Mouse (Mus musculus): ENCODE data around the gene Tmem256. TPM values are rescaled to one million over a fixed set of nuclear protein-coding genes. Genes with fewer than 3 reads are reported as not detected.

Tmem256 gene
- polyA plus RNA-seq, 1 experiment from 2014 or later = 258 TPM

DNA sequence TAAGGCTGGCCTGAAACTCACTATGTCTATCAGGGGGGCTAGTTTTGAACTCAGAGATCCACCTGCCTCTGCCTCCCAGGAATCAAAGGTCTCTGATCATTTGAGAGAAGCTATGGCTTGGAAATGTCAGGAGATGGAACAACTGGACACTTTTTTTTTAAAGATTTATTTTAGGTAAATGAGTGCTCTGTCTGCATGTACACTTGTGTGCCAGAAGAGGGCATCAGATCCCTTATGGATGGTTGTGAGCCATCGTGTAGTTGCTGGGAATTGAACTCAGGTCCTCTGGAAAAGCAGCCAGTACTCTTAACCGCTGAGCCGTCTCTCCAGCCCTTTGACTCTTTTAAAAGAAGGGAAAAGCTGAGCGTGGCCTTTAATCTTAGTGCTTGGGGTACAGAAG lies 31.9 kb upstream of the Tmem256 start:
- Histone ChIP-seq H3K4me2 (ENCODE audit: low read depth, low read length) (no peak overlapping the region), H3K9me3 (replicated peaks; ENCODE audit: control insufficient read depth, low read length) (peaks cover 5% of the 10 kb centered on the region; the same call in 1 of the 2 replicates), H3K27me3 (ENCODE audit: control insufficient read depth, insufficient read depth, low read length) (peaks cover 12% of the 10 kb centered on the region), H3K36me3 (ENCODE audit: control insufficient read depth, insufficient read depth) (no peaks in the 10 kb centered on the region), H3K4me3 (ENCODE audit: low read length) (no peak overlapping the region), H3K4me1 (ENCODE audit: control insufficient read depth, insufficient read depth, low read length) (peaks cover 30% of the 10 kb centered on the region), H3K9ac (ENCODE audit: low read length) (no peak overlapping the region), H3K27ac (ENCODE audit: low read length) (no peak overlapping the region)
- ATAC-seq (replicated peaks; ENCODE audit: extremely low read depth, insufficient read depth, low FRiP score) = no peak
- WGBS = 86% methylated on average over 4 of the region's 4 CpGs

DNA sequence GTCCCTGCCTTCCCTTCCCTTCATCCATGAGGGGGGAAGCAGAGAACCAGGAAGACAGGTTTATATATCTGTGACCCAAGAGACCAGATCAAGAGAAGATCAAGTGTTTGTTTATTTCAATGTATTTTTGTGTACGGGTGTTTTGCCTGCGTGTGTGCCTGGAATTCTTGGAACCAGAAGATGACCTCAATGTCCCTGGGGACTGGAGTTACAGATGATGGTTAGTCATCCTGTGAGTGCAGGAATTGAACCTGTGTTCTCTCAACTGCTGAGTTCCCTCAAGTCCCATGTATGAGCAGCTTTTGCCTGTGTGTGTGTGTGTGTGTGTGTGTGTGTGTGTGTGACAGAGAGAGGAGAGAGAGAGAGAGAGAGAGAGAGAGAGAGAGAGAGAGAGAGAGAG lies 30.7 kb upstream of the Tmem256 start:
- no peak overlapping the region for H3K4me3 ChIP-seq (ENCODE audit: low read length)
- peaks cover 17% of the 10 kb centered on the region for H3K4me1 ChIP-seq (ENCODE audit: control insufficient read depth, insufficient read depth, low read length)
- H3K4me2 ChIP-seq (ENCODE audit: low read depth, low read length) = no peak overlapping the region
- H3K27me3 ChIP-seq (ENCODE audit: control insufficient read depth, insufficient read depth, low read length) = peaks cover 12% of the 10 kb centered on the region
- peaks cover 5% of the 10 kb centered on the region; the same call in 1 of the 2 replicates for H3K9me3 ChIP-seq (replicated peaks; ENCODE audit: control insufficient read depth, low read length)
- no peak for ATAC-seq (replicated peaks; ENCODE audit: extremely low read depth, insufficient read depth, low FRiP score)
- WGBS = 76% methylated on average over 2 of the region's 2 CpGs
- no peaks in the 10 kb centered on the region for H3K36me3 ChIP-seq (ENCODE audit: control insufficient read depth, insufficient read depth)
- no peak overlapping the region for H3K9ac ChIP-seq (ENCODE audit: low read length)
- no peak overlapping the region for H3K27ac ChIP-seq (ENCODE audit: low read length)

DNA sequence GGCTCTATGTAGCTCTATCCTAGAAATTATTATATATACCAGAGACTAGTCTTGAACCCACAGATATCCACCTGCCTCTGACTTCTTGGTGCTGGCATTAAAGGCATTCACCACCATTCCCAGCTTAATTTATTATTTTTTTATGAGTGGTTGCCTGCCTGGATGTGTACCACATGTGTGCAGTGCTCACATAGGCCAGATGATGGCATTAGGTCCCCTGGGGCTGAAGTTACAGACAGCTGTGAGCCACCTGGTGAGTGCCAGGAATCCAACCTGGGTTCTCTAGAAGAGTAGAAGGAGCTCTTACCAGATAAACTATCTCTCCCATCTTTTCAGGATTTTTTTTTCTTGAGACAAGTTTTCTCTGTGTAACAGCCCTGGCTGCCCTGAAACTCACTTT lies 28.0 kb upstream of the Tmem256 start:
- Histone ChIP-seq H3K9me3 (replicated peaks; ENCODE audit: control insufficient read depth, low read length) (peaks cover 5% of the 10 kb centered on the region; the same call in 1 of the 2 replicates), H3K4me1 (ENCODE audit: control insufficient read depth, insufficient read depth, low read length) (no peaks in the 10 kb centered on the region), H3K36me3 (ENCODE audit: control insufficient read depth, insufficient read depth) (no peaks in the 10 kb centered on the region), H3K27ac (ENCODE audit: low read length) (no peak overlapping the region), H3K9ac (ENCODE audit: low read length) (no peak overlapping the region), H3K4me2 (ENCODE audit: low read depth, low read length) (no peak overlapping the region), H3K4me3 (ENCODE audit: low read length) (no peak overlapping the region), H3K27me3 (ENCODE audit: control insufficient read depth, insufficient read depth, low read length) (peaks cover 7% of the 10 kb centered on the region)
- no peak for ATAC-seq (replicated peaks; ENCODE audit: extremely low read depth, insufficient read depth, low FRiP score)

DNA sequence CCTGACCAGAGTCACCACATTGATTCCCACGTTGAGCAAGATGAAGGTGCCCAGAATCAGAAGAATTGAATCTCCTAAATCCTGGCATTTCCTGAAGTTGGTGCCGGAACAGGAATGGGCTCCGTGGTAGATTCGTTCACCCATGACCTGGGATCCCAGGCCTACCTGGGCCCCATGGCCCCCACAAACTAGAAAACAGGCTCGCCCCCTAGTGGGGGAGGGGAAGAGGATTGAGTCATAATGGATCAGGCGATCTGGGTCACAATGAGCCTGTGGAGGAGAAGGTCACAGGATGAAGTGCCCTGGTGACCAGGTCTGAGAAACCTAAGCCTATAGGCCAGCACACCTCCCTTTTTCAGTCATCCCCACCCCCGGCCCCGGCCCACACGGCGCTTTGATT lies 23.2 kb upstream of the Tmem256 start, which contains the start of gene Gm39566:
Gm39566 (minus strand) TSS at position 144 of the 400 bp plus-strand sequence.
- no peak within 1 kb of the TSS for H3K4me2 ChIP-seq (ENCODE audit: low read depth, low read length)
- H3K4me3 ChIP-seq (ENCODE audit: low read length) = no peak within 1 kb of the TSS
- no peaks in the 10 kb centered on the region for H3K4me1 ChIP-seq (ENCODE audit: control insufficient read depth, insufficient read depth, low read length)
- no peak within 1 kb of the TSS for H3K27ac ChIP-seq (ENCODE audit: low read length)
- H3K9me3 ChIP-seq (replicated peaks; ENCODE audit: control insufficient read depth, low read length) = 0 out of 2 replicates have a peak, but pooled peaks cover 3% of the 10 kb centered on the region
- H3K36me3 ChIP-seq (ENCODE audit: control insufficient read depth, insufficient read depth) = no peaks in the 10 kb centered on the region
- H3K9ac ChIP-seq (ENCODE audit: low read length) = no peak within 1 kb of the TSS
- 51% methylated on average over 10 of the region's 10 CpGs for WGBS
- H3K27me3 ChIP-seq (ENCODE audit: control insufficient read depth, insufficient read depth, low read length) = no peaks in the 10 kb centered on the region; the same call in 1 of the 2 replicates
- no peak for ATAC-seq (replicated peaks; ENCODE audit: extremely low read depth, insufficient read depth, low FRiP score)

DNA sequence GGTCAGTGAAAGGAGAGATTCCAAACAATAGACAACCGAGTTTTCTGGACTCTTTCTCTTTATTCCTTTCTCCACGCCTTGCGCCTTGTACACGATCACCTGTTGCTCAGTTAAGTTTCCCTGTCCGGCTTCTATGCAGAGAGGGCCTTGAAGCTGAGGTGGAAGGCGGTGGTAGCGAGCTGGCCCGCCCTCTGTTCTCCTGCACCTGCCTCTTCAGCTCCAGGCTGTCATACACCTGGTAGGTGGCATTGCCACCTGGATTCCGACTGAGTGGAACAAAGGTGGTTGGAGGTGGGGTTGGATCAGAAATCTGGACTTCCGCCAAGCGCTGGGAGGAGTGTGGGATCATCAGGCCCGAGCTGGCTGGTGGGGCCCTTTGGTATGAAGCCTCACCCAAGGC lies 21.8 kb upstream of the Tmem256 start:
- Histone ChIP-seq H3K4me2 (ENCODE audit: low read depth, low read length) (no peak overlapping the region), H3K4me3 (ENCODE audit: low read length) (no peak overlapping the region), H3K9me3 (replicated peaks; ENCODE audit: control insufficient read depth, low read length) (0 out of 2 replicates have a peak, but pooled peaks cover 3% of the 10 kb centered on the region), H3K27me3 (ENCODE audit: control insufficient read depth, insufficient read depth, low read length) (no peaks in the 10 kb centered on the region), H3K4me1 (ENCODE audit: control insufficient read depth, insufficient read depth, low read length) (no peaks in the 10 kb centered on the region), H3K27ac (ENCODE audit: low read length) (no peak overlapping the region), H3K36me3 (ENCODE audit: control insufficient read depth, insufficient read depth) (no peaks in the 10 kb centered on the region), H3K9ac (ENCODE audit: low read length) (no peak overlapping the region)
- WGBS = 85% methylated on average over 12 of the region's 12 CpGs
- ATAC-seq (replicated peaks; ENCODE audit: extremely low read depth, insufficient read depth, low FRiP score) = no peak

DNA sequence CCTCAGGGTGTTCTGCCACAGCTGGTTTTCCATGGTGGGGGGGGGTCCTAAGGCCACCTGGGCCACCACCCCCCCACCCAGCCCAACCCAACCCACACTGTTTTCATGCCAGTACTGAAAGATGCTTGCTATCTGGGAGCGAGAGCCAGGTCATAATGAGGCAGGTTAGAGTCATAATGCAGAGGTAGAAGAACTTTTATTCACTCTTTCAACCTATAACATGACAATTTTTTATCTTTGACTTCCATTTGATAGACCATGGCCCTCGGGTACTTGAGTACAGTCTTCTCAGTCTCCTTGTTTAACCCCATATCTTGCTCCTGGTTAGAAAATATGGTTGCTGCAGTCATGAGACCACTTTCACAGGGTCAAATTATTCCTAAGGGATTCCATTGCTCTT lies 19.9 kb upstream of the Tmem256 start, which contains the start of gene Spem2:
Spem2 (minus strand) TSS at position 101 of the 400 bp plus-strand sequence.
- Histone ChIP-seq H3K36me3 (ENCODE audit: control insufficient read depth, insufficient read depth) (no peaks in the 10 kb centered on the region), H3K4me2 (ENCODE audit: low read depth, low read length) (no peak within 1 kb of the TSS), H3K9ac (ENCODE audit: low read length) (no peak within 1 kb of the TSS), H3K4me1 (ENCODE audit: control insufficient read depth, insufficient read depth, low read length) (no peaks in the 10 kb centered on the region), H3K9me3 (replicated peaks; ENCODE audit: control insufficient read depth, low read length) (0 out of 2 replicates have a peak, but pooled peaks cover 3% of the 10 kb centered on the region), H3K27me3 (ENCODE audit: control insufficient read depth, insufficient read depth, low read length) (no peaks in the 10 kb centered on the region), H3K27ac (ENCODE audit: low read length) (no peak within 1 kb of the TSS), H3K4me3 (ENCODE audit: low read length) (no peak within 1 kb of the TSS)
- ATAC-seq (replicated peaks; ENCODE audit: extremely low read depth, insufficient read depth, low FRiP score) = no peak
- WGBS = 69% methylated on average over 2 of the region's 2 CpGs

DNA sequence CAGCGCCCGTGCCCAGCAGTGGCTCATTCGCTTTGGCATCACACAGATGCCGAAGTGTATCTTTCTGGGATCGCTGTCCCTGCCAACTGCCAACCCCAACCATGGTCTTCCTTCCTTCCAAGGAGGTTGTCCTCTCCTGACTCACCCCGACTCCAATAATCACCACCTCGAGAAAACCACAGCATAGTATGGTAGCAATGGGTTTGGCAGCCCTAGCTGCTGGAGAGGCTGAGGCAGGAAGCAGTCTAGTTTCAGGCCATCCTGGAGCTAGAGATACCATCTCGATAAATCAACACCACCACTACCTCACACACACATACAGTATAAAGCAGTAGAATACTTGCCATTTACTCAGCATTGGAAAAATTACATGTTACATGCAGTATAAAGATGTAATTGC lies 19.4 kb upstream of the Tmem256 start:
- no peaks in the 10 kb centered on the region for H3K4me1 ChIP-seq (ENCODE audit: control insufficient read depth, insufficient read depth, low read length)
- no peak for ATAC-seq (replicated peaks; ENCODE audit: extremely low read depth, insufficient read depth, low FRiP score)
- H3K27ac ChIP-seq (ENCODE audit: low read length) = no peak overlapping the region
- H3K4me3 ChIP-seq (ENCODE audit: low read length) = no peak overlapping the region
- no peaks in the 10 kb centered on the region for H3K36me3 ChIP-seq (ENCODE audit: control insufficient read depth, insufficient read depth)
- H3K4me2 ChIP-seq (ENCODE audit: low read depth, low read length) = no peak overlapping the region
- H3K27me3 ChIP-seq (ENCODE audit: control insufficient read depth, insufficient read depth, low read length) = no peaks in the 10 kb centered on the region
- 0 out of 2 replicates have a peak, but pooled peaks cover 3% of the 10 kb centered on the region for H3K9me3 ChIP-seq (replicated peaks; ENCODE audit: control insufficient read depth, low read length)
- 83% methylated on average over 8 of the region's 8 CpGs for whole genome bisulfite sequencing
- no peak overlapping the region for H3K9ac ChIP-seq (ENCODE audit: low read length)

DNA sequence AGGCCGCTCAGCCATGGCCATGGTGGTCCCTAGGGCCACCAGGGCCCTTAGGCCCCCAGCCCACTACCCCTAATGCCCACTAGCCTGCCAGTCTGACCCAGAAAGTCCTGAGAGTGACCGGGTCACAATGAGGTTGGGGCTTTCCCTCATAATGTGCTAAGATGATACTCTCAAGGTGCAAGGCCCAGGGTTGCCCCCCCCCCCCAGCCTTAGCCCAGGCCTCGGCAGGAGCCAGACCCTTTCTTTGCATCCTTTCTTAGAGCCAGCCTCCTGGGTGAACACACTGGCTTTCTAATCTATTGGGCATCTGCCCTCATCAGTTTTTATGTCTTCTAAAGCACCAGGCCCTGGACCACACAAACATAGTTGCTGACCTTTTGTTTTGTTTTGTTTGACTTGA lies 16.2 kb upstream of the Tmem256 start, which contains the start of gene Spem1:
Spem1 (minus strand) TSS at position 101 of the 400 bp plus-strand sequence.
- H3K4me2 ChIP-seq (ENCODE audit: low read depth, low read length) = no peak within 1 kb of the TSS
- no peak for ATAC-seq (replicated peaks; ENCODE audit: extremely low read depth, insufficient read depth, low FRiP score)
- WGBS = 87% methylated on average over 3 of the region's 3 CpGs

DNA sequence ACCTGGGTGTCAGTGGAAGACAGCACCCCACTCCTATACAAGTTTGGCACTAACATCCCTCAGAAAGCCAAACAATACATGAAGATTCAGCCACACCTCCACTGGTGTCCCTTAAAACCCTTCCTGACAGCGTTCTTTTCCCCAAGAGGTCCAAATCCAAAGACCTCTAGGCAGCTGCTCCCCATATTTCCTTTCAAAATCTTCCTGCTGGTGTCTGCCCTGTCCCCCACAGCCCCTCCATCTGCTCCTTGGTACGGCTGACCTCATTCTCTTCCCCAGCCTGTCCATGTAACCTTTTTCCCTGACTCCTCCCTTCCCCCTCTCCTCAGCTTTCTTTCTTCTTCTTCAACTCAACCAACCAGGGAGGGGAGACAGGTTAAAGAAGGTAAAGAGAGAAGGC lies 14.9 kb upstream of the Tmem256 start:
- H3K4me3 ChIP-seq (ENCODE audit: low read length) = no peak overlapping the region
- H3K9me3 ChIP-seq (replicated peaks; ENCODE audit: control insufficient read depth, low read length) = no peaks in the 10 kb centered on the region
- 0 out of 2 replicates have a peak, but pooled peaks cover 3% of the 10 kb centered on the region for H3K36me3 ChIP-seq (ENCODE audit: control insufficient read depth, insufficient read depth)
- H3K27me3 ChIP-seq (ENCODE audit: control insufficient read depth, insufficient read depth, low read length) = no peaks in the 10 kb centered on the region
- no peak overlapping the region for H3K27ac ChIP-seq (ENCODE audit: low read length)
- no peak for ATAC-seq (replicated peaks; ENCODE audit: extremely low read depth, insufficient read depth, low FRiP score)
- 77% methylated on average over 2 of the region's 2 CpGs for WGBS
- H3K9ac ChIP-seq (ENCODE audit: low read length) = no peak overlapping the region
- H3K4me2 ChIP-seq (ENCODE audit: low read depth, low read length) = no peak overlapping the region
- H3K4me1 ChIP-seq (ENCODE audit: control insufficient read depth, insufficient read depth, low read length) = no peaks in the 10 kb centered on the region

More for the DNA sequence above, 16.2 kb upstream of the Tmem256 start, which contains the start of gene Spem1:
- no peak within 1 kb of the TSS for H3K4me3 ChIP-seq (ENCODE audit: low read length)
- H3K27ac ChIP-seq (ENCODE audit: low read length) = no peak within 1 kb of the TSS
- no peak within 1 kb of the TSS for H3K9ac ChIP-seq (ENCODE audit: low read length)
- 0 out of 2 replicates have a peak, but pooled peaks cover 3% of the 10 kb centered on the region for H3K36me3 ChIP-seq (ENCODE audit: control insufficient read depth, insufficient read depth)
- no peaks in the 10 kb centered on the region for H3K4me1 ChIP-seq (ENCODE audit: control insufficient read depth, insufficient read depth, low read length)
- 0 out of 2 replicates have a peak, but pooled peaks cover 3% of the 10 kb centered on the region for H3K9me3 ChIP-seq (replicated peaks; ENCODE audit: control insufficient read depth, low read length)
- no peaks in the 10 kb centered on the region for H3K27me3 ChIP-seq (ENCODE audit: control insufficient read depth, insufficient read depth, low read length)

Data from heart, embryonic 16.5 days (tissue).